Mouse (Mus musculus): ENCODE measurements at regions not wholly inside any gene's neighbourhood (a gene's known extent, or its start where the extent isn't known, plus 50 kb on each side); places are given as distances from the start of the nearest gene placed in this dataset.

- TF ChIP-seq CTCF (IDR thresholded peaks at IDR 0.05; ENCODE audit: low read depth), result no peak
- no peak for TF ChIP-seq EP300 (optimal IDR thresholded peaks at IDR 0.05)
Observed at GRCm38 (mm10) chr3:128613657-128614056, 586.0 kb upstream of the Pitx2 start.

Data from stomach, postnatal 0 days (tissue).